Mouse (Mus musculus): ENCODE data around the gene Col9a1. TPM values are rescaled to one million over a fixed set of nuclear protein-coding genes. Genes with fewer than 3 reads are reported as not detected.

Gene Col9a1
- total RNA-seq, 2 experiments from 2014 or later: 0.28 to 0.37 TPM

DNA sequence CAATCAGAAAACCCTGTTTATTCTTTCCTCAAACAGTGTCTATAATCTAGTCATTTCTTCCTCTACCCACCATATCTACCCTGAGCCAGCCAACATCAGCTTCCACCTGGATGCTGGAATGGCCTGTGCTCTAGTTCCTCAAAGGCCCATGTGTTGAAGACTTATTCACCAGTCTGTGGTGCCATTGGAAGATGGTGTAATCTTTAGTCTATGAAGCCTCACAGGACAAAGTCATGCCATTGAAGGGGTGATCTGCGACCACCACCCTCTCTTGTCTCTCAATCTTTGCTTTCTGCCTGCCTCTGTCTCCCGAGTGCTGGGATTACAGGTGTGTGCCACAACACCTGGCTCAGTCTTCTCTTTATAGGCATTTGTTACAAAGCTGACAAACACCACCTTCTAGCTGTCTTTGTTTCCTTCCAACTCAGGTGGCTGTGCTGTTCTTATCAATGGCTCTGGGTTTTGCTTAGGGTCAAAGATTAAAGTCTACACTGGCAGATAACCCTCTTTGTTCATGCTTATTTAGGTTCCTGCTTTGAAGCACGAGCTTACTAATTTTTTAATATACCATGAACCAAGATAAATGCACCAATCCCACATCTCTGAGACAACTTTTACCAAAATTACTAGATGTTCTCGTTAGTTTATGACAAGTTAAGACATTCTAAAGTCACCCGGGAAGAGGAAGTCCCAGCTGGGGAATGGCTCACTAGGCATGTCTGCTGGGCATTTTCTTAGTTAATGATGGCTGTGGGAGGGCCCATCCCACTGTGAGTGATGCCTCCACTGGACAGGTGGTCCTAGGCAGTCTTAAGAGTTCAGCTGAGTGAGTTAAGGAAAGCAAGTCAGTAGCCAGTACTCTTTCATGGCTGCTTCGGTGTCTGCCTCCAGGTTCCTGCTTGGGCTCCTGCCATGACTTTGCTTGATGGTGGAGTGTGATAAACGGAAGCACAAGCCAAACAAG is 117.9 kb downstream of the Col9a1 start:
- DNase-seq (ENCODE audit: low spot score): no peak

DNA sequence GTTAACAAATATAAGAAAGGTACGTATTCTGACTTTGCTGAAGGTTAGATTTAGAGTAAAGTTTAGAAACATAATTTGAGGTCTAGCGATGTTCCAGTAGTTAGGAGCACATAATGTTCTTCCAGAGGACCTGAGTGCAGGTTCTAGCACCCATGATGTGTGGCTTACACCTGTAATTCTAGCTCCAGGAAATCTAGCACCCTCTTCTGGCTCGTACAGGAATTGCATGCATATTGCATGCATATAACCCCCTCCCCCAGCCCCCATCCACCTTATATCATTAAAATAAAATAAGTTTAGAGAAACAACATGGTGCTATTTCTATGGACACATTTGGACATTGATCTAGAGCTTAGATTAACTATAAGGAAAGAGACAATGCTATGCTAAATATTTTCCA is 123.3 kb downstream of the Col9a1 start:
- DNase-seq (ENCODE audit: low spot score): no peak

Other genes starting within 250 kb of the Col9a1 start
- 10 to 100 TPM; 38.6 to 45.9 TPM for gene Sdhaf4, start 172.0 kb upstream of the Col9a1 start, total RNA-seq (2021)
- gene Fam135a, start 77.3 kb upstream of the Col9a1 start, total RNA-seq (2021): 10 to 100 TPM; 18.0 to 20.8 TPM